Mouse (Mus musculus): ENCODE measurements around the gene M6pr.
A peak's percentile ranks its signal among the peaks of the same experiment; 100 is the strongest.

Gene M6pr

GRCm38 (mm10) chr6:122298223-122298609 is 10.3 kb upstream of the M6pr start:
- no peak for DNase-seq (ENCODE audit: low spot score)

- no peak for DNase-seq (ENCODE audit: low spot score)
Measured at GRCm38 (mm10) chr6:122299621-122300133, 8.8 kb upstream of the M6pr start.

- no peak for DNase-seq (ENCODE audit: low spot score)
Measured at GRCm38 (mm10) chr6:122302121-122302520, 6.4 kb upstream of the M6pr start.

- no peak for DNase-seq (ENCODE audit: low spot score)
Measured at GRCm38 (mm10) chr6:122302661-122303060, 5.9 kb upstream of the M6pr start.

GRCm38 (mm10) chr6:122303526-122303925 is 5.0 kb upstream of the M6pr start:
- no peak for DNase-seq (ENCODE audit: low spot score)

GRCm38 (mm10) chr6:122304355-122304754 is 4.2 kb upstream of the M6pr start:
- peak; percentile 69 for DNase-seq (ENCODE audit: low spot score)

- DNase-seq (ENCODE audit: low spot score): peak; percentile 17
Measured at GRCm38 (mm10) chr6:122304790-122305555, 3.5 kb upstream of the M6pr start.

GRCm38 (mm10) chr6:122306707-122307106 is 1.8 kb upstream of the M6pr start:
- no peak for DNase-seq (ENCODE audit: low spot score)

GRCm38 (mm10) chr6:122308136-122308504 is 400 bp upstream of the M6pr start:
- DNase-seq (ENCODE audit: low spot score): no peak

- DNase-seq (ENCODE audit: low spot score): no peak
Measured at GRCm38 (mm10) chr6:122309446-122309960, 983 bp downstream of the M6pr start.

- peak; percentile 24 for DNase-seq (ENCODE audit: low spot score)
Measured at GRCm38 (mm10) chr6:122310187-122310820, 1.8 kb downstream of the M6pr start.

- no peak for DNase-seq (ENCODE audit: low spot score)
Measured at GRCm38 (mm10) chr6:122318726-122319125, 10.2 kb downstream of the M6pr start.

- DNase-seq (ENCODE audit: low spot score): no peak
Measured at GRCm38 (mm10) chr6:122325361-122325975, 16.9 kb downstream of the M6pr start.

GRCm38 (mm10) chr6:122333081-122333612 is 24.6 kb downstream of the M6pr start:
- DNase-seq (ENCODE audit: low spot score): no peak

GRCm38 (mm10) chr6:122334786-122335340 is 26.3 kb downstream of the M6pr start:
- no peak for DNase-seq (ENCODE audit: low spot score)

- no peak for DNase-seq (ENCODE audit: low spot score)
Measured at GRCm38 (mm10) chr6:122337546-122337945, 29.0 kb downstream of the M6pr start.

GRCm38 (mm10) chr6:122339047-122339647 is 30.6 kb downstream of the M6pr start:
- DNase-seq (ENCODE audit: low spot score): peak; percentile 56

GRCm38 (mm10) chr6:122339648-122340341 is 31.3 kb downstream of the M6pr start:
- DNase-seq (ENCODE audit: low spot score): peak; percentile 79

GRCm38 (mm10) chr6:122340349-122341000 is 32.0 kb downstream of the M6pr start, which contains the start of gene Phc1:
Gene Phc1, minus strand, starts transcription at chr6:122340561.
- peak; percentile 31 for DNase-seq (ENCODE audit: low spot score)

GRCm38 (mm10) chr6:122341038-122341810 is 32.7 kb downstream of the M6pr start:
- DNase-seq (ENCODE audit: low spot score): peak; percentile 53
